Mouse (Mus musculus) liver, embryonic 12.5 days (tissue): ENCODE results near the gene Ramp1. TPM values are rescaled to one million over a fixed set of nuclear protein-coding genes. Genes with fewer than 3 reads are reported as not detected.
A peak's percentile ranks its signal among the peaks of the same experiment; 100 is the strongest.

Source experiments
- ATAC-seq: fragments of 200-750 bp; cut with Nextera tagmentation; 2 replicates; pipeline ENCODE4 v1.8.0; 2017; ENCODE audit warnings: moderate number of reproducible peaks, mild to moderate bottlenecking, moderate library complexity
- H3K27ac ChIP-seq: fragments of 300-500 bp; sonication (generic); 2 replicates; pipeline ENCODE4 v1.5.1; 2016; ENCODE audit warnings: mild to moderate bottlenecking
- H3K27me3 ChIP-seq: fragments of 300-500 bp; sonication (generic); replicated peaks from 2 replicates; pipeline ENCODE4 v1.6.1; 2016; ENCODE audit warnings: mild to moderate bottlenecking, moderate library complexity
- H3K36me3 ChIP-seq: fragments of 300-500 bp; sonication (generic); 2 replicates; pipeline ENCODE4 v1.6.1; 2016; ENCODE audit warnings: mild to moderate bottlenecking, moderate library complexity
- H3K4me1 ChIP-seq: fragments of 300-500 bp; sonication (generic); 2 replicates; pipeline ENCODE4 v1.6.1; 2016
- H3K4me2 ChIP-seq: fragments of 300-500 bp; sonication (generic); 2 replicates; pipeline ENCODE4 v1.6.1; 2016; ENCODE audit warnings: mild to moderate bottlenecking, moderate library complexity
- H3K4me3 ChIP-seq: fragments of 300-500 bp; sonication (generic); 2 replicates; pipeline ENCODE4 v1.5.1; 2016; ENCODE audit warnings: mild to moderate bottlenecking, moderate library complexity
- H3K9ac ChIP-seq: fragments of 300-500 bp; sonication (generic); 2 replicates; pipeline ENCODE4 v1.6.1; 2016; ENCODE audit warnings: mild to moderate bottlenecking, moderate library complexity
- H3K9me3 ChIP-seq: fragments of 300-500 bp; sonication (generic); replicated peaks from 2 replicates; pipeline ENCODE4 v1.6.1; 2016; ENCODE audit warnings: mild to moderate bottlenecking, moderate library complexity
- WGBS: fragments of 180-500 bp; shearing (Covaris S2); methylation state at CpG from one replicate; pipeline ENCODE4 v1.1.7; 2016; ENCODE audit not compliant: insufficient replicate concordance; 5-methylcytosine and 5-hydroxymethylcytosine counted together
- polyA plus RNA-seq: library from polyadenylated mRNA; unstranded; fragments of >200 nt; fragmentation: Nextera tagmentation; extraction: Ambion mirVana; gene quantifications from 2 replicates; pipeline ENCODE4 v1.2.1, GENCODE M21; 2016

Gene Ramp1
- polyA plus RNA-seq, 1 experiment from 2014 or later, result 4.0 TPM

DNA sequence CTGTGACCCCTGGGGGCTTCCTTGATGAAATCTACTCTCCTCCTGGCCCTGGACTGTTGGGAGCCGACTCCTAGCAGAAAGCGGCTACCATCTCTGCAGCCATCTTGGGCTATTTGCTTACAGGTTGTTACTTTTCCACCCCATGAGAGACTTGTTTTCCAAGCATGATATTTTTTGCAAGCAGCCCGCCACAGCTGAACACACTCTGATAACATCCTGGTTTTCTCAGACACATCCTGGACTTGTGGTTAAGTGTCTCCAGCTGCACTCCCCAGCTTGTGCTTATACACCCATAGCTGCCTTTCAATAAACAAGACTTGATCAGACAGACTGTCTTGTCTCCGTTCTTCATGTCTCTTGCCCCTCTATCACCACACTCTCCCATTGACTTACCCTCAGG, 61.6 kb downstream of the Ramp1 start:
- Histone ChIP-seq H3K27ac (no peak overlapping the region), H3K9ac (no peak overlapping the region), H3K4me3 (no peak overlapping the region), H3K36me3 (no peaks in the 10 kb centered on the region), H3K27me3 (peaks cover 5% of the 10 kb centered on the region; the same call in 1 of the 2 replicates), H3K4me1 (peaks cover 21% of the 10 kb centered on the region), H3K9me3 (no peaks in the 10 kb centered on the region), H3K4me2 (no peak overlapping the region)
- 35% methylated on average over 4 of the region's 4 CpGs for WGBS
- ATAC-seq, result no peak

DNA sequence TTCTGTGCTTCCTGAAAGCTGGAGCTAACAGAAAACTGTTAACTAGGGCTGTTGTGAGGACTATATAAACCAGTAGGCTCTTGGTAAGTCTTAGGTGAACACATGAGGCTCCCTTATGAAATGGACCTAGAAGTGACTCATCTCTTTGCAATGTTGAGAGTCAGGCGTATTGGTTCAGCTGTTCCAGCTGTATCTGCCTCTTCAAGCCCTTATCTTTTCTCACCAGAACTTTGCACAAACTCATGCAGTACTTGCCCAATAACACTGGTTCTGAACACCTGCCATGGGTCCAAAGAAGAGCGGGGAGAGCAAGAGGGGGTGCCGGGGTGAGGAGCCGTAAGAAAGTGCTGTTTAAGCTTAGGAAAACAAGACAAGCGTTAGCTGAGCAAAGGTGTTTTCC, 68.6 kb downstream of the Ramp1 start:
- H3K9me3 ChIP-seq, result no peaks in the 10 kb centered on the region
- H3K4me3 ChIP-seq, result peak overlapping the region; percentile 99
- H3K9ac ChIP-seq, result peak overlapping the region; percentile 82
- peak; percentile 71 for ATAC-seq
- peaks cover 53% of the 10 kb centered on the region for H3K4me1 ChIP-seq
- H3K4me2 ChIP-seq, result peak overlapping the region; percentile 92
- no peaks in the 10 kb centered on the region for H3K36me3 ChIP-seq
- 57% methylated on average over 5 of the region's 5 CpGs for WGBS
- peak overlapping the region; percentile 97 for H3K27ac ChIP-seq
- H3K27me3 ChIP-seq, result no peaks in the 10 kb centered on the region

DNA sequence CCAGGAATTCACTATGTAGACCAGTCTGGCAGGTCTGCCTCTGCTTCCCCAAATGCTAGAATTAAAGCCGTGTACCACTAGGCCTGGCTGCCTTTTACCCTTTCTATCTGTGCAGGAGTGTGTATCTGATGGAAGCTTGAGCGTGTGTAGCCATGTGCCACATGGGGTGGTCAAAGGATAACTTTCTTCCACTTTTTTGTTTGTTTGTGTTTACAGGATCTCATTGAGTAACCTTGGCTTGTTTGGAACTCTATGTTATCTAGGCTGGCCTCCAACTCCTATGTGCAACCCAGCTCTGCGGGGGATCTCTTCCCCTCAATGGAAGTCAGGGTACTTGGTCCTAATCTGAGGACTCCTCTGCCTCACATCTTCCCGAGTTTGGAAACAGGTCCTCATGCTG, 69.3 kb downstream of the Ramp1 start:
- no peaks in the 10 kb centered on the region for H3K27me3 ChIP-seq
- H3K4me3 ChIP-seq, result peak overlapping the region; percentile 99
- no peaks in the 10 kb centered on the region for H3K9me3 ChIP-seq
- 41% methylated on average over 4 of the region's 4 CpGs for WGBS
- H3K9ac ChIP-seq, result peak overlapping the region; percentile 82
- peak overlapping the region; percentile 92 for H3K4me2 ChIP-seq
- no peak for ATAC-seq
- H3K36me3 ChIP-seq, result no peaks in the 10 kb centered on the region
- peak overlapping the region; percentile 97 for H3K27ac ChIP-seq
- peaks cover 59% of the 10 kb centered on the region for H3K4me1 ChIP-seq

DNA sequence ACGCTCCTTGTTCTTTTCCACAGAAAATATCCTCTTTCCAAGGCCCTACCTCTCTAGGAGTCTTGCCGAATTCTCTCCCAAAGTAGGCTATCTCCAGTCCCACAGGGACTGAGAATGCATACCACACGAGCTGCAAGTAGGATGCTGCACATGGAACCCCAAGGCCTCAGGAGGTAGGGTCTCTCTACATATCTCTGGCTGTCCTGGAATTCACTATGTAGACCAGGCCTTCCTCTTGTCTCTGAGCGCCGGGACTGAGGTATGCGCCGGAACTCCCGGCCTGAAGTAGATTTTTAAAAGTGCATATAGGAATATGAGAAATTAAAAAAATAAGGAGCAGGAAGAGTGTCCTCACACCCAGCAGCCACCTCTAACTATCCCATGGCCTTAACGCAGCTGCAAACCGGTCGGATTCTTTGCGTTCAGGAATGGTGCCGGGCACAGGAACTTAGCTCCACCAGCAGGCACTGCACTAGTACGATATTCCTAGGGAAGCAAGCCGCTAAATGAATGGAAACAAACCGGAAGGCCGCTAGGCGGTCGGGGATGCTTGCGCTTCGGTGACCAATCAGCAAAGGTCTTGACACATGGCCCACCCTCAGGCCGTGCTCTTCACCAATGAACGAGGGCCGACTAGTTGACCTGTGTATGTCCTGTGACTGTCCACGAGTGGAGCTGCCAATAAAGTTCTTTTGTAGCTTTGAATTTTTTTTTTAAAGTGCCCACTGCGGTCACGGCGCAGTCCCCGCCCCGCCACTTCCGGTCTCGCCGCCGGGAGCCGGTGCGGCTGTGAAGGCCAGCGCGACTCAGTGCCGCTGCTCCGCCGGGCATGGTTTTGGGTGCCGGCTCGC, 70.2 kb downstream of the Ramp1 start, which contains the start of gene Ube2f:
TSS of gene Ube2f (plus strand) at position 741 of the 851 bp plus-strand sequence.
- Histone ChIP-seq H3K27me3 (no peaks in the 10 kb centered on the region), H3K4me1 (peaks cover 59% of the 10 kb centered on the region), H3K4me3 (peak within 1 kb of the TSS; percentile 99), H3K36me3 (peaks cover 8% of the 10 kb centered on the region), H3K4me2 (peak within 1 kb of the TSS; percentile 92), H3K9ac (peak within 1 kb of the TSS; percentile 99), H3K9me3 (no peaks in the 10 kb centered on the region), H3K27ac (peak within 1 kb of the TSS; percentile 97)
- peak; percentile 93 for ATAC-seq
- WGBS, result under 1% methylated on average over 43 of the region's 43 CpGs

DNA sequence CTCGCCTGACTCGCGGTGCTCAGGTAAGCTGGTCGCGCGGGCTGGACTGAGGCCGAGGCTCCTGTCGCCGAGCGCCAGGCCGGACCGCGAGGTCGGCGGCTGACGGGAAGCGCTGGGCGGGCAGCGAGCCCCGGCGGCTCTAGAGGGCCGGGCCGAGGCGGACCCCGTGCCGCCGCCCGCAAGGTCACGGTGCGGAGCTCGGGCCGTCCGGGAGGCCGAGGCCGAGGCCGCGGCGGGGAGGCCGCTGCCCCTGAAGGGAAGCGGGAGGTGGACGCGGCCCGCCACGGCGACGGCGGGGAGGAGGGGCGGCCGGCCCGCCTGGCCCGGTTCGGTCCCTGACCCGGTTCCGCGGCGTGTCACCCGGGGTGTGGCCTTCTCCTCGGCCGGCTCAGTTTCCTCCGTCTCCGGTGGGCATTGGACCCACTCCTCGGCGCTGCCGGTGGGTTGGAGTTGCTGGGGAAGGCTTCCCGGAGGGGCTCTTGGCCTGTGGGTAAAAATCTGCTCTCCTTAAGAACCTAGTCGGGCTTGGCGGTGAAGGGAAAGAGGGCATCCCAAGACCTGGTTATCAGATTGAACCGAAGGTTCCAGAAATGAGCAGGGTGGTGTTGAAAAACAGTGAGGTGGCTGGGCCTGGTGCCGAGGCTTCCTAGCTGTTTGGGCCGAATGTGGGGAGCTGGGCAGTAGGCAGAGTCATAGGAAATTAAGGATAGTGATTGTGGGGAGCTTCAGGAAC, 71.0 kb downstream of the Ramp1 start:
- H3K4me1 ChIP-seq, result peaks cover 59% of the 10 kb centered on the region
- peak overlapping the region; percentile 92 for H3K4me2 ChIP-seq
- H3K4me3 ChIP-seq, result peak overlapping the region; percentile 99
- H3K27ac ChIP-seq, result peak overlapping the region; percentile 92
- under 1% methylated on average over 69 of the region's 70 CpGs for WGBS
- no peaks in the 10 kb centered on the region for H3K9me3 ChIP-seq
- peak overlapping the region; percentile 99 for H3K9ac ChIP-seq
- H3K27me3 ChIP-seq, result no peaks in the 10 kb centered on the region
- peaks cover 12% of the 10 kb centered on the region for H3K36me3 ChIP-seq
- ATAC-seq, result peak; percentile 19

DNA sequence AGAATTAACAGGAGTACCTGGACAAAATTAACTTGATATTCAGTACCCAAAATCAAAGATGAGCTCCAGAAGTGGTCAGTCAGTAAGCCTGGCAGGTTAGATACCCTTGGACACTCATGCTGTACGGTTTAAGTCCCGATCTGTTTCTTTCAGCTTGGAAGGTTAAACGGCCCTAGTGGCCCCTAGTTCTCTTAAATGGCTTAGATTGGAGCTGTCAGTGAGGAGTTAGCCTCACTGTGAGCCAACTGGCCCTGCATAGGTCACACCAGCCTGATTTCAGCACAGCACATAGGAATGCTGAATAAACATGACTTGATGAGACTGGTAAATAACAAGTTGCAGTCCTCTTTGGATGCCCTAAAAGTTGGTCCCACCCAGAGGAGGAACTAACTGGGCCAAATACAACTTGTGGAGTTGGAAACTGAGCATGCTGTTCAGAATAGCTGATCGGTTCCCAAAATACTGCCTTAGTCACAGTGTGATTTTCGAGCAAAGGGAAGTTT, 71.6 kb downstream of the Ramp1 start:
- 15% methylated on average over 5 of the region's 5 CpGs for WGBS
- ATAC-seq, result no peak
- peak overlapping the region; percentile 99 for H3K9ac ChIP-seq
- H3K4me3 ChIP-seq, result peak overlapping the region; percentile 99
- H3K27ac ChIP-seq, result peak overlapping the region; percentile 92
- H3K4me2 ChIP-seq, result peak overlapping the region; percentile 92
- H3K36me3 ChIP-seq, result peaks cover 16% of the 10 kb centered on the region
- H3K9me3 ChIP-seq, result no peaks in the 10 kb centered on the region
- no peaks in the 10 kb centered on the region for H3K27me3 ChIP-seq
- peaks cover 59% of the 10 kb centered on the region for H3K4me1 ChIP-seq

DNA sequence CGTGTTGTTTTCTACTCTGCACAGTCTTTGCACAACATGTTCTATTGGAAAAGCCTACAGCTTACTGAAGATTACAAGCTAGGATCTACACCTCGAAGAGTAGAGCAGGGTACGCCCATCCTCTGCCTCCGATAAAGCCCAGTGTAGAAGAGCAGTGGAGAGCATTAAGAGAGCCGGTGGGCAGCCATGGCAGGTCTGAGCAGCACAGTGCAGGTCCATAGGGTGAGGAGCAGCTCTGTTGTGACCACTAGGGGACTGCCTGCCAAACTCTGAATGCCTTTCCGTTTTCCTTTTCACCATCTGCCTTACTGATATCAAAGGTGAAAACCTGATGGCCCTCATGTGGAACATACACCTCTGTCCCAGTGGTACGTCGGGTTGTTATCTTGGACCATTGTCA, 72.3 kb downstream of the Ramp1 start:
- no peaks in the 10 kb centered on the region for H3K27me3 ChIP-seq
- peak overlapping the region; percentile 99 for H3K4me3 ChIP-seq
- H3K36me3 ChIP-seq, result peaks cover 23% of the 10 kb centered on the region
- no peaks in the 10 kb centered on the region for H3K9me3 ChIP-seq
- peak overlapping the region; percentile 92 for H3K4me2 ChIP-seq
- peaks cover 62% of the 10 kb centered on the region for H3K4me1 ChIP-seq
- 27% methylated on average over 8 of the region's 8 CpGs for WGBS
- peak overlapping the region; percentile 92 for H3K27ac ChIP-seq
- peak overlapping the region; percentile 99 for H3K9ac ChIP-seq
- peak; percentile 53 for ATAC-seq

DNA sequence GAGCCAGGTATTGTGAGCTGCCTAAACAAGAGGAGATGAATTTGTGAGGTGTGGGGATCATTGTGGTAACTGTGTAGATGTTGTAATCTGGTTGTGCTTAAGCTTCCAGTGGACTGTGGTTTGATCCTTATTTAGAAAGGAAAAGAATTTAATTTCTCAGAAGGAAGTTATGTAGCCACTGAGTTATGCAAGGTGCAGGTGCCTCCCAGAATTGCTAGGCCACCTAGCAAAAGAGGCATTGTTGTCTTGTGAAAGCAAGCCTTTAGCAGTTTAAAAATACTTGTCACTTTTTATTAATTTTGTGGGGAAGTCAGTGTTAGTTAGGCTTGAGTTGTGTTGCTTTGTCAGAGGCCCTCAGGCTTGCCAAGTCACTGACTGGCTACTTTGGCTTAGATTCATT, 78.3 kb downstream of the Ramp1 start:
- H3K9ac ChIP-seq, result no peak overlapping the region
- H3K27ac ChIP-seq, result no peak overlapping the region

DNA sequence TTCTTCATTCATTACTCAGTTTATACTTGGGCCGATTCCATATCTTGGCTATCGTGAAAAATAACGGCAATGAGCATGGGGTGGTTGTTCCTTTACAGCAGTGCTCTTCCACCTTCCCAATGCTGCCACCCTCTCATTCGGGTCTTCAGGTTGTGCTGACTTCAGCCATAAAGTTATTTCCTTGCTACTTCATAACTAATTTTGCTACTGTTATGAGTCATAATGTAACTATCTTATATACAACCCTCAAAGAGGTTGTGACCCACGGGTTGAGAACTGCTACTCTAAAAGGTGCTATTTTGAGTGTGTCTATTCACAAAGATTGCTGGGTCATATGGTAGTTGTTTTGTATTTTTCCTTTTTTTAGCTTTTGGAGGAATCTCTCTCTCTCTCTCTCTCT, 80.2 kb downstream of the Ramp1 start:
- no peaks in the 10 kb centered on the region for H3K27me3 ChIP-seq
- H3K36me3 ChIP-seq, result peaks cover 47% of the 10 kb centered on the region
- no peaks in the 10 kb centered on the region for H3K9me3 ChIP-seq
- WGBS, result 73% methylated on average over 5 of the region's 5 CpGs
- peaks cover 28% of the 10 kb centered on the region for H3K4me1 ChIP-seq
- ATAC-seq, result no peak
- H3K9ac ChIP-seq, result no peak overlapping the region
- no peak overlapping the region for H3K4me3 ChIP-seq
- no peak overlapping the region for H3K27ac ChIP-seq
- H3K4me2 ChIP-seq, result no peak overlapping the region

More for the DNA sequence above, 78.3 kb downstream of the Ramp1 start:
- Histone ChIP-seq H3K4me3 (no peak overlapping the region), H3K4me1 (peaks cover 36% of the 10 kb centered on the region), H3K27me3 (no peaks in the 10 kb centered on the region), H3K9me3 (no peaks in the 10 kb centered on the region), H3K4me2 (no peak overlapping the region), H3K36me3 (peaks cover 43% of the 10 kb centered on the region)
- no peak for ATAC-seq

DNA sequence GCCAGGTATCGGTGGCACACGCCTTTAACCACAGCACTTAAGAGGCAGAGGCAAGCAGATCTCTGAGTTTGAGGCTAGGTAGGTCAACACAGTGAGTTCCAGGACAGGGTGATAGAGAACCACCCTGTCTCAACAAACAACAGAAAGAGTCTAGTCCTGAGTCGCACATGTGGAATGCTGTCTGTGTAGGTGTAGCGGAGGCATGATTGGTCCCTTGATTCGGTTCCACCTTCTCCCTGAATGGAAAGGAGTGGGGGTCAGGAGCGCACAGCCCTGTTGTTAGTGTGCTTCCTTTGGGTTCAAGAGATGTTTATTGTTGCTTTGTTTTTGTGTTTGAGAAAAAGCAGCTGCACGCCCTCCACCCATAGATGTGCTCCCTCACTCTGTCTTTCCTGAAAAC, 82.9 kb downstream of the Ramp1 start:
- Histone ChIP-seq H3K4me3 (no peak overlapping the region), H3K36me3 (peaks cover 51% of the 10 kb centered on the region), H3K27ac (no peak overlapping the region), H3K9ac (no peak overlapping the region), H3K27me3 (no peaks in the 10 kb centered on the region), H3K4me1 (peaks cover 17% of the 10 kb centered on the region), H3K9me3 (no peaks in the 10 kb centered on the region), H3K4me2 (no peak overlapping the region)
- ATAC-seq, result no peak
- 87% methylated on average over 7 of the region's 7 CpGs for WGBS

DNA sequence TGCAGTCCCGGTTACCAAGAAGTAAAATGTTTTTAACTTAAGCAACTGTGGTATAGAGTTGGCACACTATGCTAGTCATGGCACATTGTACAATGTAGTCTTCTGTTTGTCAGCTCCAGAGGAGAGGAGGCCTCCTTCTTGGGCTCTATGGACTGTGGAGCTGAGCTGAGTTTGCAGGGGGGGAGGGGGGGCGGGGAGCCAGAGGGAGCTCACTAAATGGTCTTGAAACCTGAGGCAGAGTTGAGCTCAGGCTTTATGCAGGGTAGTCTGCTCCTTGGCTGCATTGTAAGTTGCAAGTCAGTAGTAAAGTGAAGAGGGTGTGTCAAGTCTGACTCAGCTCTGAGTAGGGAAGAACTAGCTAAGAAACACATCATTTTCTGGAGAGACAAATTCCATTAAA, 92.6 kb downstream of the Ramp1 start:
- ATAC-seq, result peak; percentile 52; the same call in 1 of the 2 replicates
- no peak overlapping the region for H3K4me2 ChIP-seq
- no peak overlapping the region for H3K9ac ChIP-seq
- H3K4me3 ChIP-seq, result no peak overlapping the region
- 0 out of 2 replicates have a peak overlapping the region, but pooled peaks have one; percentile 14 for H3K27ac ChIP-seq
- H3K36me3 ChIP-seq, result peaks cover 59% of the 10 kb centered on the region
- peaks cover 8% of the 10 kb centered on the region; the same call in 1 of the 2 replicates for H3K4me1 ChIP-seq
- H3K27me3 ChIP-seq, result no peaks in the 10 kb centered on the region
- no peaks in the 10 kb centered on the region for H3K9me3 ChIP-seq
- 88% methylated on average over 2 of the region's 2 CpGs for WGBS
